Mouse (Mus musculus): ENCODE data around the gene Taar7e.

DNA sequence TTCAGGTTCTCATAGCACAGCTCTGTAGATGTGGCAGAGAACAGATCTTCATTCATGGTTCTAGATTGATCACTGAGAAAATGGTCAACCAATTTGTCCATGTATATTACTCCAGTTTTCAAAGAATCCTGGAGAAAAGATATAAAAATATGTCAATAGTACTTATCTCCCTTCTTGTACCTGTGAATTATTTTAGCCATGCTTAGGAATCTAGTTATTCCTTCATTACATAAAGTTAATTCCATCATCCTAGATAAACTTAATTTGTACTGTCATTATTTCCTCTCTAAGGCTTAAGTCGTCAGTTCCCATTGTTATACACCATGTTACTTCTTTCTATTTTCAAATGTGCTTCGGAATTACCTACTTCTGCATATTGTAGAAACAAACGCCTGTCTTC, 44.0 kb upstream of the Taar7e start, which contains the start of gene Taar7a:
- TF ChIP-seq CTCF (IDR thresholded peaks at IDR 0.05; ENCODE audit: low read depth), result no peak
- TF ChIP-seq EP300 (IDR thresholded peaks at IDR 0.05; ENCODE audit: low read depth), result no peak

Data from liver, postnatal 0 days (tissue).